Mouse (Mus musculus) spleen, embryonic (tissue): ENCODE results near the gene Gm49361.

ENCODE experiments used
- CTCF ChIA-PET: fragments of 350-600 bp; sonication (Branson Sonifier 250); formaldehyde crosslinking; loops from one replicate; lab custom pipeline; 2022; lab: Charles Lee

Gene Gm49361

GRCm38 (mm10) chr14:57629595-57629994 is 116.3 kb downstream of the Gm49361 start:
- CTCF ChIA-PET, result no interaction called here

DNA sequence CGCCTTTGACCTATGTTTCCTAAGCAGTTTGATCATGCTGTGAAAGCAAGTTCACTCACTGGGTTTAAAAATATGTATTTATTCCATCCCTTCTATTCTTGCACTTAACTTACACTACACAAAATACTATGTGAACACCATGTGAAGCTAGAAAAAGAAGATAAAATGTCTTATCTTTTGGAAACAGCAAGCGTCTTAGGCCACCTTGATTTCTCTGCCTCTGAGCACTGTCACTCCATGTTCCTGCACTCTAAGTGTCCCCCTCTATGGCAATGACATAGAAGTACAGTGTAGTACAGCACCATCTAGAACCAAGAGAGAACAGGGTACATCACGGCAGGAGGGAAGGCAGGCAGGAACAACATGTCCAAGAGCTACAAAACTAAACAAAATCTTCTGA is 123.0 kb downstream of the Gm49361 start:
- CTCF ChIA-PET, result no interaction called here

- CTCF ChIA-PET, result no interaction called here
These were observed 124.2 kb downstream of the Gm49361 start for GRCm38 (mm10) chr14:57621699-57622098.

DNA sequence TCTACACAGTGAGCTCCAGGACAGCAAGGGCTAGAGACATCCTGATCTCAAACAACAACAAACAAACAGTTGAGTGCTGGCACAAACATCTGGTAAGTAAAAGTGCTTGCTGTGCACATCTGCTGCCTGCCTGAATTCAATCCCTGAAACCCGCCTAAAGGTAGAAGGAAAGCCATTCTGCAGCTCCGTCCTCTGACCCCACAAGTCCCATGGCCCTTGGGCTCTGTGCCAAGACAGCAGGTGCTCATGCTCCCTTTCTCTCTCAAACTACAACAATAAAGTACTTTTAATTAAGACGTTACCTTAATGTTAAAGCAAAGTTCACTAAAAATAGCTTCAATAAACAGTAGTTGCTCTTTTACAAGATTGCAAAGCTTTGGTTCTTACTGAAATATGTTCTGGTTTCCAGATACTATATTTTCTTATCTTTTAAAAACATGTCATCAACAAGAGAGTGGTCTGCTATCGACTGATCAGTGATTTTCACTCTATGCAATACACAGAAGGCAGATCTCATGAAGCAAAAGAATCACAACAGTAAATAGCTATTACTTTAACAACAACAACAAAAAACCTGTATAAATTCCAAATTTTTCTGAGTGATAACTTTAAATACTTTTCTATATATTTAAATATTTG is 125.2 kb downstream of the Gm49361 start:
- CTCF ChIA-PET, result no interaction called here

- CTCF ChIA-PET, result no interaction called here
These were observed 126.4 kb downstream of the Gm49361 start for GRCm38 (mm10) chr14:57619487-57619886.

DNA sequence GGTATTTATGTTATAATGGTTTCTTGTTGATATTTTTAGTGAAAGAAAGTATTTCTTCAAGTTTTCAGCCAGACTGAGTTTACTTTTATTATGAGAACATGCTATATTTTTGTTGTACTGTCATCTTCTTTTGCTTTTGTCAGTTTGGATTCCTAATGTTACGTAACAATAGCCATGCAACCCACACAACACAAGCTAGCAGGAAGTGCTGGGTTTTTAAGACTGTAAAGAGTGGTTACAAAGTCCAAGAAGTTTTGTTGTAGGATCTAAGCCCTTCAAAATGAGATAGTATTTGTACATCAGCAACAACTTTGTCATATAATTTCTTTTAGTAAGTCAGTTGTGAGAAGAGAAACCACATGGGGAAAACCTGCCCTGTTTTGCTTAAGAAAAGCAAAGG is 128.2 kb downstream of the Gm49361 start:
- CTCF ChIA-PET, result no interaction called here

DNA sequence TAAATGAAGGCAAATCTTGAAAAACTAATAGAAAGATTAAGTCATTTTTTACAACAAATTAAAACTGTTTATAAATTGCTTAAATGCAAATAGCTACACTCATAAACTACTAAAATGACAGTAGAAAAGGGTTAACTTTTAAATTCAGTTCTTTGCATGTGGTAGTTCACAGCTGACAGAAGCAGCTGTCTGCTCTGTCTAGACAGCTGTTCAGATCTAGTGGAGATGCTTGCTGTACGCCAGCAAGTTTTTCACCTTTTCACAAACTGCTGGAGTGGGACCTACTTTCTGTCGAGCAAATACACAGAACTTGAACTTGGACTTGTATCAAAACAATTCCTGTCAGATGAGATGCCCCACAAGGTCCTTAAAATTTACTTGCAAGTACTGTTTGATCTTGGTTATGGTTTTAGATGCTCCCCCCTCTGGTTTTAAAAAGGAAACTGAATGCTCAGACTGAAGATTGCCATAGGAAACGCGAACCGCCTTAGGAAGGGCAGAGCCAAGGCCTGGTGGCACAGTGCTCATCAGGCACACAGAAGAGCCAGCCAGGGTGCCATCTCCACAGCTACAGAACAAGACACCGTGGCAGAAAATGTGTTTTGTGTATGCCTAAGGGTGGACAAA is 129.5 kb downstream of the Gm49361 start:
- CTCF ChIA-PET, result no interaction called here

DNA sequence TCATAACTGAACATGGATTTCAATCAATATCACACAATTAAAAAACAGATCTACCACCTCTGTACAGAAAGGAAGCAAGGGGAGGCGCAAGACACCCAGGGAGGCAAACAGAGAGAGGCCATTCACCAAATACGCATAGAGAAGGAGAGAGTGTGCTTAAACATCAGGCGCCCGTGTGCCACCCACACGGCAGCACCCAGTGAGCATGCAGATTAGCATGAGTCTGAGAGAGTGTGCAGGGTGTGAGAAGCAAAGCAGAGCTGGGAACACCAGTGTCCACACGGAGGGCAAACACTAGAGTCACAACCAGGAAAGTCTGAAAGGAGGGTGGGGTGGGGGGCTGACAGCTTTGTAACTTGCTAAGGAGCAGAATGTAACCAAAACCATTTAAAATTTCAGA is 130.1 kb downstream of the Gm49361 start:
- CTCF ChIA-PET, result no interaction called here

- CTCF ChIA-PET, result no interaction called here
These were observed 134.9 kb downstream of the Gm49361 start for GRCm38 (mm10) chr14:57611034-57611433.

GRCm38 (mm10) chr14:57609816-57610329 is 136.0 kb downstream of the Gm49361 start:
- CTCF ChIA-PET, result no interaction called here

DNA sequence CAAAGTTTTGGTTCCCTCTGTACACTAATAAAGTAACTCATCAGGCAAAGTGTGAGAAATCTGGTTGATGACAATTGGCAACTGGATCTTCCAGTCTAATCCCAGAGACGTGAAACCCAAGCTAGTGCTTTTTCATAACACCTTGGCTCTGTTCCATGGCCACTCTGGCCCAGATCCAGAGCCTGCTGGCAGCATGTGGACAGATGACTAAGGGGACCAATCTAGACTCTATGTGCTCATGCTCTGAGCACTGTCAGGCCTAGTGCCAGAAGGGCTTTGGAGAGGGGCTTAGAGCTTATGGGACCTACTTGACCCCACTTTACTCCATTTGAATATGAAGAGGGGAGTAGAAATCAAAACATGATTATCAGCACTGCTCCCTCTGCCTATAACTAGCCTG is 138.4 kb downstream of the Gm49361 start:
- CTCF ChIA-PET, result no interaction called here

DNA sequence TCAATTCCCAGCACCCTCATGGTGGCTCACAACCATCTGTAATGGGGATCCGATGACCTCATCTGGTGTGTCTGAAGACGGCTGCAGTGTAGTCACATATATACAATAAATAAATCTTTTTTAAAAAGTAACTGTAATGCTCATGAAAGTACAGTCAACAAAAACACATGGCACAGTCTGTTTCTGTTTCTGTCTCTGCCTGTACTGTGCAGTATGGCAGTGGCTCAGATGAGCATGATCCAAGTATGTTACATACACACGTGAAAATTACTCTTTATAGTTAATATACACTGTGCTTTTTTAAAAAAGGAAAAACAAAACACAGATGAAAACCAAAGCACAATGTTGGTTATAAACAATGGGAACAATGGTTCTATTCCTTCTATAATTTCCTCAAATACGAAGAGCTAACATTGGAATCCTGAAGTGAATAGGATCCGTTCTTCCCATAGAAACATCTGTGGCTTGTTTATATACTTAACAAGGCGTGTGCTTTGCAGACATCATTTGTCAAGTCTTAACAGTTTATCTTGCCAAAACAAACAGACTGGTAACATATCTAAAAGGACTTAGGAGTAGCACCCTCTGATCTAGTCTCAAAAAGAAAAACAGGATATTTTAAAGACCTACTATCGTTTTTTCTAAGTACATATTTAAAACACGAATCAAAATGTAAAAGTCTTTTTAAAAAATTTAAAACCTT is 139.1 kb downstream of the Gm49361 start:
- CTCF ChIA-PET, result interaction anchor here (0.6 kb wide), 1 partner anchor 24 kb away, joined by 6 read pairs; no protein-coding TSS in a partner anchor

- CTCF ChIA-PET, result no interaction called here
These were observed 152.6 kb downstream of the Gm49361 start for GRCm38 (mm10) chr14:57593279-57593678.
